Mouse (Mus musculus): ENCODE data around the gene Pdha1.

The Pdha1 gene

DNA sequence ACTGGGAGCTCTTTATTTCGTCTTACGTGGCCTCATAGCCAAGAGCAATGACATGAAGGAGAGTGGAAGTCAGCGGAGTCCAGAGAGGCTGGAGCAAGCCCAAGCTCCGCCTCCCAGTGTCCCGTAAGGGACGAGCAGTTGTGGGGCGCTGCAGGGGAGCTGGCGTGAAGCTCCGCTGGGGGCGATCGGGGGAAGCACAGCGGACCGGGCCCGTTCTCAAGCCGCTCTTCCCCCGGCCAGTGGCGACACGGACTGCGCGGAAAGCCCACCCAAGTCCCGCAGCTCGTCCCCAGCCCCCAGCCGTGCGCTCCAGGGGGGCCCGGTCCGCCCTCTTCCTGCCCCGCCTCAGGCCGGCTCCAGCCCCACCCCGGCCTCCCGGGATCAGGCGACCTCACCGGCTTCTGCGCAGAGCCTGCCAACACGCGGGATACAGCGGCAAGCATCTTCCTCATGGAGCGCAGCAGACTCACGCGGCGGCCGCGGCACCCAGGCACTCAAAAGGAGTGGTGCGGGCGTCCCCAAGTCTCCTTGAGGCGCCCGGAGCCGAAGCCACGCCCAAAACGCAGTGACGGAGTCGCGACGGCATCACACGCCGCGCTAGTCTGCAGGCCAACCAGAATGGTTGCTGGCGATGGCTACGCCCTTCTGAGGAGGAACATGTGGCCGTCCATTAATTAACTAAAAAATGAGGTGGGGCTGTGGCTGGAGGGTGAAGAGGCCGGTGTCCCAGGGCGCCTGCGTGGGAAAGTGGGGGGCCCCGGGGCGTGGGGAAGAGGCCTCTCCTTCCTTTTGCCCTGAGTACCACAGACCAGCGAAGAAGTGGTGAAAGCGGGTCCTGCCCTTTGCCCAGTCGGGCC, at the start of gene Pdha1:
TSS of gene Pdha1 (minus strand) at position 553 of the 857 bp plus-strand sequence.
- DNase-seq = peak; percentile 89 to 91

DNA sequence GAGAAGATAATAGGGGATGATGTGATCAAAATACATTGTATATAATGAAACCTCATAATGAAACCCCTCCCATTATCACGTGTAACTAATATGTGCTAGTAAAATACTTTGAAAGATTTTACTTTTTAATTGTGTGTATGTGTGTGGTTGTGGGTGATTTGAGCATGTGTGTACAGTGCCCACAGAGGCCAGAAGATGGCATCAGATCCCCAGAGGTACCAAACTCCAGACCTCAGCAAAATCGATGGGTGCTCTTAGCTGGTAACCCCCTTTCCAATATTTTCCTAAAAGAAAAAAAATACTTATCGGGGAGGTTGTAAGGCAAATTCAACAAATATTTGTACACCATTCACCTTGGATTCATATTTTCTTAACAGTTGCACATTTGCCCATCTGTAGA, 40.8 kb upstream of the Pdha1 start:
- peak; percentile 3 to 7 for DNase-seq

DNA sequence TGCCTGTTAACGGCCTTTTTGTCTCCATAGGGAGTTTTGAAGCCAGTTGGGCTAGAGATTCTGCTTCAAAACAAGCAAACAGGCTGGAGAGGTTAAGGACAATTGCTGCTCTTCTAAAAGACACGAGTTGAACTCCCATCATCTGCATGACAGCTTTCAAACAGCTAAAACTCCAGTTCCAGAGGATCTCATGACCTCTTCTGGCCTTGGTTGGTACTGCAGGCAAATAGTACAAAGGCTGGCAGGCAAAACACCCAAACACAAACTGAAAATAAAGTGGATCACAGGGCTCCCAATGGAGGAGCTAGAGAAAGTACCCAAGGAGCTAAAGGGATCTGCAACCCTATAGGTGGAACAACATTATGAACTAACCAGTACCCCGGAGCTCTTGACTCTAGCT, 31.9 kb upstream of the Pdha1 start:
- DNase-seq = peak; percentile 77 to 81

DNA sequence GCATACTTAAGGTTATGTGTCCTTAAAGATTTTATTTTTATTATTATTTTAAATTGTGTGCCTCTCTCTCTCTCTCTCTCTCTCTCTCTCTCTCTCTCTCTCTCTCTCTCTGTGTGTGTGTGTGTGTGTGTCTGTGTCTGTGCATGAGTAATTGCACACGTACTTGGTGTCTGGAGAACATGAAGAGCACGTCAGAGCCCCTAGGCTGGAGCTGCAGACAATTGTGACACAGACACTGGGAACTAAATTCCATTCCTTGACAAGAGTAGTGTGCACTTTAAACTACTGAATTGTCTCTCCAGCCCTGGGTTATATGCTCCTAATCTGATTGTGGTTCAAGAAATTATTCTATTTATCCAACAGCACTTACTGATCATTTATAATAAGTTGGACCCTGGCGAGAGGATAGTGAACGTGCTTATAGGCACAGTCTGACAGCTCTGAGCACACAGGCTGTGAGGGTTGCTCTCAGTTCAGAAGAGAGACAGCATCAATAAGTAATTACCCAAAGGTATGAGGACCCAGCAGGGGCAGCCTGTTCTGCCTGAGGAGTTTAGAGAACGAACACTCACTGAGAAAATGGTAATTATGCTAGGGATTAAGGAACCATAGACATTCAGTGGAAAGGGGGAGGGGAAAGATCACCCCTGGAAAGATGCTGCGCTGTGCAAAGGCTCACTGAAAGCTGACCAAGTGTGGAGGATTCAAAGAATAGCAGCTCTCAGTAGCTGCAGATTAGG, 28.2 kb upstream of the Pdha1 start:
- DNase-seq = no peak

DNA sequence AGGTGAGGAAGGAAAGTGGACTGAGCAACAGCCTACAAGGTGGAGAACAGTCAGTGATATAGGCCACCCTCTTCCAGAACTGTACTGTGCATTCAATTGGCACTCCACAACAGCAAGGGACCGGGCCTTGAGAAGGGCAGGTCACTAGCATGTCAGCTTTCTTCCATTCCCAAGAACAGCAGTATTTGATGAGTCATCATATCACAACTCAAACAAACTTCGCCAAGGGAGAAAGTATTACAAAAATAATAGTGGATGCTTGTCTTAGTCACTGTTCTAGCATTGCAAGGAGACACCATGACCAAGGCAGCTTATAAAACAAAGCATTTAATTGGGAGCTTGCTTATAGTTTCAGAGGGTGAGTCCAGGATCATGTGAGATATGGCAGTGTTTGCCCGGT, 26.0 kb upstream of the Pdha1 start:
- DNase-seq = no peak

DNA sequence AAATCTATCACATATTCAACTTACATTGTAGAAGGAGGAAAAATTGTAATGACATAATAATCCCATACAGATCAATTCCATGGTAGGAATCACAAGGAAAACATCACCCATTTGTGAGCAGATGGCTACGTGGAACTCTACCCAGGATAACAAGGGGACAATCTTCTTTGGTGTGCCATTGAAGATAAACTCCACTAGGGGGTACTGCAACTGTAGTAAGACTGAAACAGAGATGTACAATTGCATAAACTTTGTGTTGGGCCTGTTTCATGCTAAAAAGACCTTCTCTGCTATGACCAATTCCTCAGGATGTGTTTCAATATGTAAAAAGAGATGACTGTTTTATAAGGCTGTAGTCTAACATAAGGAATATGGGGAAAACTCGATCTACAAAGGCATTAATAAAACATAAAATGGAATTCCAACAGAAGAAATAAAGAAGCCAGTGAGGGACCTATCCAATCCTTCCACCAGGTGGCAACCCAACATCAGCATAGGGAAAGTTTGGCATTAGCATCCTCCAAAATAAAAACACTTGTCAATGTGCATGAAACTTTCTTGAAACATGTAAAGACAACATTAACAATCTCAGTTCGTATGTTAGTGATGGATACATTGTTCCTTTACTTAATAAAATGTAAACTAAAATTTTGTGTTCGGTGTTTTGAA, 15.1 kb upstream of the Pdha1 start:
- DNase-seq = peak in 1 of 2 experiments; percentile 23

DNA sequence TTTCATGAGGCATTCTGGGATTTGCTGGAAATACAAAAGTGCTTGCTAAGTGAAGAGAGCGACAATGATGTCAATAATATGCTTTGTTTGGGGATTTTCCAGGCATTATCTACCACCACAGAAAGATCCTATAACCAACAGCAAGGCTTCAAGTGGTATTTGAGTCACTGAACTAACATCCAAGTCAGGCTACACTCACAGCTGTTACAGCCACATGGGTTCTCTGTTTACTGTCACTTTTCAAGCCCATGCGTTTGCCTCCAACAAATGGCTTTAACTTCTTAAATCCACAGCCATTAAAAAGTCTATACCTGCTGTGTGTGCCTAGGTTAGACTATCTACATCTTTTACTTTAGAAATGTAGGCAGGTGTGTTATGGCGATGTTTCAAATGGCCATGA, 10.6 kb upstream of the Pdha1 start:
- no peak for DNase-seq

DNA sequence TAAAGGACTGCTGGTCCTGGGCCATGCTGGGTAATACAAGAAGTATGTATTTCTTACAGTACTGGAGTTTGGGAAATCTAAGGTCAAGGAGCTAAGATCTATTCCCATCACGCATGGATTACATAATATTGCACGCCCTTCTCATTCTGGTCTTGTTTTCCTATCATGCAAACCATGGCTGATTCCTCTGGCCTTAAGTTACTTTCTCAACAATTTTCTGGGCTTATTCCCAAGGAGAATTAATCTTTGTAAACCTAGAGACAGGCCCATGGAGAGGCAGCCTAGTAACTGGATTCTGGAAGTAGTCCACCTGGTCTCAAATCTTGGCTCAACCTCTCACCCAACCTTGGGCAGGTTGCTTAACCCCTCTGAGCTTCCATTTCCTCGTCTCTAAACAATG, 9.2 kb upstream of the Pdha1 start:
- DNase-seq = no peak

DNA sequence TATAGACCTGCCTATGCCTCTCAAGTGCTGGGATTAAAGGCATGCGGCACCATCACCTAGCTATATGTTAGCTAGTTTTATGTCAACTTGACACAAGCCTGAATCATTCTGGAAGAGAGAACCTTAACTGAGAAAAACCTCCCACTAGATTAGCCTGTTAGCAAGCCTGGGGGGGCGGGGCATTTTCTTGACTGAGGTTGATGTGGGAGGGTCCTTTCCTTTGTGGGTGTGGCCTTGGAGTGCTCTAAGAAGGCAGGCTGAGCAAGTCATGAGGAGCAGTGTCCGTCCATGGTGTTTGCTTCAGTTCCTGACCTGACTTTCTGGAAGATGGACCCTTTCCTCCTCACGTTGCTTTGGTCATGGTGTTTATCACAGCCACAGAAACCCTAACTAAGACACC, 8.6 kb upstream of the Pdha1 start:
- no peak for DNase-seq

DNA sequence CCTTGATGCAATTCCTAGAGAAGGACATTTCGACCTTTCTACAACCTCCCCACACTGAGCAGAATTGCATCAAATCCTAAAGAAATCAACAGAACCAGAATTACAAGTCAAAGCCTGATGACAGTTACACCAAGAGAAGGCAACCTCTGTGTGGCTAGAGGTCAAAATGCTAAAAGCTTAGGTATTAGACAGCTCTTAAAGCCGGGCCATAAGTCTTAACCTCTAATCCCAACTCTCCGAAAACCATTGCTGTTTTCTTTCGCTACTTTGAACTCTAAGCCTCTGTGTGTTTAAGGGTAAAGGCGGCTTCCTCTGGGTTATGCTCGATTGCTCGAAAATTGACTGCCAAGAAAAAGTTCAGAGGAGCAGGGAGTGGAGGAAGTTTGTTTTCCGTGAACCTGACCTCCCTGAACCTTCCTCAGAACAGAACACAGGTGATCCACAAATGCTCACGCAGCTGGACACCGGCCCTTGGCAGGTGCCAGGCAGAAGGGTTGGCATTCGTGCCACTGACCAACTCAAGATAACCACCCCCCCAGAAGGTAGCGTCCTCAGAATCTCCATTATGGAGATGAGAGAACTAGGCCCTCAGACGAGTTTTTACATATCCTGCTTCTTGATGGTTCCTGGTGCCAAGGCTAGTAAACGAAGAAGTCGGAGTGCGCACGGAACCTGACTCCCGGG, 894 bp downstream of the Pdha1 start:
- peak; percentile 53 to 55 for DNase-seq

DNA sequence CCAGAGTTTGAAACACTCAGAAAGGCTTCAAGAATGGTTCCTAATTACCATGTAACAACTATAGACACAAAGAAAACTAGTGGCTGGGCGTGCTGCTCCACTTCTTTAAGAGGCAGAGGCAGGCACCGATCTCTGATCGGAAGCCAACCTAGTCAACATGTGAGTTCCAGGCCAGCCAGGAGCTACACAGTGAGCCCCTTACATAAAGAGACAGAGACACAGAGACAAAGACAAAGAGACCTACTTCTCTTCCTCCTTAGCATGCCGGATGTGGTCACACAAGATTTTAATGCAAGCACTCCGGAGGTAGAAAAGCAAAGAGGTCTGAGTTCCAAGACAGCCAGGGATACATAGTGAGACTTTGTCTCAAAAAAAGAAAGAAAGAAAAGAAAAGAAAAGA, 2.1 kb downstream of the Pdha1 start:
- no peak for DNase-seq

DNA sequence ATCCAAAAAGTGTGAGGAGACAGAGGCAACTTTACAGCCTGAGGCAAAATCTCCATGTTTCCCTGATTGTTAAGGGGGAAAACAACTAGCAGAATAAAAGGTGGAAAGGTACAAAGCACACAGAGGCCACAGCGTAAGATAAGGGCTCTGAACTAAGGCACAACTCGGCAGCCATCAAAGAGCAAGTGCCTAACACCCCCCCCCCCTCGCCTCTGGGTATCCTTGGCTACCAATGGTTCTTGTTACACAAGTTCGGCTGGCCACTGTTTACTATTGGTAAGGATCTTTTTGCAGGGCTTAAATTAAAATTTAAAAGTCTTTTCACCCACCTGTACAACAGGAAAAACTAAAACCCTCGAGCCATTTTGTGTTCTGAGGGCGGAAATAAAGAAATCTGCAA, 2.5 kb downstream of the Pdha1 start:
- no peak for DNase-seq

DNA sequence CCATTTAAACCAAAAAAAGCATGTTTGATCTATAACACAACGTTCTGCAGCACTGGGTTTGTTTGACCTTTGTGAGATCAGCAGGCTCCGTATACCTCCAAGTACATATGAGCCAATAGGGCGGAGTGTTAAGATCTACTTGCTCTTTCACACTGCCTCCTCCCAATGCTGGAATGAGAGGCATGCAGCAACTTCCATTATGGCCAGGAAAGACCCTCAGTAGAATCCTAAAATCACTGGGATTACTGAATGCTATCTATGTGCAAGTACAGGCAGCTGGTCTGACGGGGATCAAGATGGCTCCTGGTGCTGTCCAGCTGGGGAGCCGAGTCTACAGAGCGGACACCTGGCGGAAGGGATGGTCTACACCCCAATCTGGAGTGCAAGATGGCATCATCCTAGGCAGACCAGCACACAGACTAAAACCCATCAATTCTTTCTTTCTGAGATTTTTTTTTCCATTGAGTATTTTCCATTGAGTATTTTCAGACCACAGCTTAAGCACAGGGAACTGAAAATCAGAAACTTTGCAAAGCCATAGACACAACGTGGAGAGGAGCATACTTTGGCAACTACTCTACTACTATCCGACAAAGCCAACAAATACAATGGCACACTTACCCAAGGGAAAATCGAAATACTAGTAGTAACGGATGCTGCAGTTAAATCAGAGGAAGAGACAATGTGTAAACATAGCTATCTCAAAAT, 3.9 kb downstream of the Pdha1 start:
- no peak for DNase-seq

DNA sequence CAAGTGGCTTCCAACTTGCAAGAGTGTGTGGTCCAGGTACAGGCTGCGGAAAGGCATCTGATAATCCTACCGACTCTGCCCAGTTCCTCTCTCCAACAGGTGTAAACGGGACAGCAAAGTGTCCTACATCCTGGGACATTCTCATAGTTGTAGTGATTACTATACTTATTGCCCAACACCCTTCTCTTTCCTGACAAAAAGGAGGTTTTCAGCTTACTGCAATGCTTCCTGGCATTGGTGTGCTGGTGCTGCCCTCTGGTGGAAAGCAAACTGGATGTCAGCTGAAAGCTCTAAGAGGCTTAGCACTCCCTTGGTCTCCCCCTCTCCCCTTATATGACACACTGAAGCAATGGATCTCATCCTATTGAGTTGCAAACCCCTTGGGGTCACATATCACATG, 21.6 kb downstream of the Pdha1 start:
- peak; percentile 82 for DNase-seq

DNA sequence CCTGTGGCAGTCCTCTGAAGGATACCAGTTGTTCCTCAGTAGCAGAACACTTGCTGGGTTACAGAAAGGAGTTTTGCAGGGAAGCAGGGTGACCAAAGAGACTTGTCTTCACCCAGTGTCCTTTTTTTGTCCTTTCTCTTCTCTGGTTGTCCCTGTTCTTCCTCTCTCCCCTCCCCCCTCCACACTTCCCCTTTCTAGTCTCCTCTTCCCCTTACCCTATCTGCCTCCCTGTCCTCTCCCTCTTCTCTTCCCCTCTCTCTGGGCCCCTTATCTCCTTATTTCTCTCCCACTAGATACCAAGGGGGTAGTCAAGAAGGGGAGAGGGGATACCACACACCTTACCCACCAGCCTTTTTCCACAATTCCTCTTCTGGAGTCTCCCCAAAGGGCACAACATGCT, 22.1 kb downstream of the Pdha1 start:
- DNase-seq = no peak

DNA sequence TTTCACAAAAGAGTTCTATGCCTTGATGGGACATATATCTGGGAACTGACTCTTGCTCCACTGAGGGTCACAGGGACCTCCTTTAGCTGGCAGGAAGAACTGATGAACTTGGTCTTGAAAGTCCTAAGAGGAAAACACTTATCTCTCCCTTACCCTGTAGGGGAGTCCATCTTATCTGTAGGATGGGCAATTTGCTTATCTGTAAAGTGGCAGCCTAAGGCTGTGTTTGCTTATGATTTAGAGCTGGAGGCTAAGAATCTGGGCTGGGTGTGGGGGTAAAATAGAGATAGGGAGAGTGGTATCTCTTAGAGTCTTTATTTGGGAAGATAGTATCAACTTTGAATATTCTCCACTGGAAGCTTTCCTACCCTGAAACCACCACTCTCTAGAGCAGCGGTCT, 24.4 kb downstream of the Pdha1 start:
- no peak for DNase-seq

DNA sequence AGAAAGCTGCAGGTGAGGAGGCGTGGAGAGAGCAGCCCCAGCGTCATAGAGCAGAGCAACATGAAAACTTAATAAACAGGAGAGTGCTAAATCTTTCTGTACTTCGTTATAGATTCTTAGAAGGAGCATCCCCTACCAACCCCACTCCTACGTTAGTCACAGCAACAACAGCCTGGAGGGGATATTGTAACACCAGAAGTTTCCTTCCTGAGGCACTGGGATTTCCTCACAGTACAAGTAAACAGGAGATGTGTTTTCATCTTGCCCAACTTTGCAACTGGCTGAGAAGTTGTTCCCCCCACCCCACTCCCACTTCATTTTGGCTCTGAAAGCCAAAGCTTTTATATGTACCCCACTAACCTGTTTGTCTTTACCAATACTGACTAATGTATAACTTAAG, 30.4 kb downstream of the Pdha1 start:
- DNase-seq = no peak

DNA sequence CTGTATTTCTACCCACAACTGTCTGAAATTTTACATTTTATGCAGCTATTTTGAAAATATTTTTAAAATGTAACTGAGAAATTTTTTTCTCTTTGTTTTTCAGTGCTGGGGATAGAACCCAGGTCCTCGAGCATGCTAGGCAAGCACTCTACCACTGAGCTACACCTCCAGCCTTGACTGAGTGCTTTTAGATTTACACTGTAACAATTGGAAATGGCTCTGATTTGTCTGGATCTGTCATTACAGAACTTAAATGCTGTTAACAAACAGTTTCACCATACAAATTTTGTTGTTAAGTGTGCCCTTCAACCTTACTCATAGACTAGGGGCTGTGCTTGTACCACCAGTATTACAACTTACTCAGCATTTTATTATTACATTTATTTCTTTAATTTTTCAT, 46.2 kb downstream of the Pdha1 start:
- no peak for DNase-seq

All from cerebellum, postnatal 10 days (tissue).